Mouse (Mus musculus) kidney, postnatal 14 days (tissue): ENCODE data around the gene Slc9a8.

Experiments used
- DNase-seq: peaks from one replicate; pipeline ENCODE4 v3.0.0; 2022; ENCODE audit warnings: mixed read lengths

Slc9a8 gene

DNA sequence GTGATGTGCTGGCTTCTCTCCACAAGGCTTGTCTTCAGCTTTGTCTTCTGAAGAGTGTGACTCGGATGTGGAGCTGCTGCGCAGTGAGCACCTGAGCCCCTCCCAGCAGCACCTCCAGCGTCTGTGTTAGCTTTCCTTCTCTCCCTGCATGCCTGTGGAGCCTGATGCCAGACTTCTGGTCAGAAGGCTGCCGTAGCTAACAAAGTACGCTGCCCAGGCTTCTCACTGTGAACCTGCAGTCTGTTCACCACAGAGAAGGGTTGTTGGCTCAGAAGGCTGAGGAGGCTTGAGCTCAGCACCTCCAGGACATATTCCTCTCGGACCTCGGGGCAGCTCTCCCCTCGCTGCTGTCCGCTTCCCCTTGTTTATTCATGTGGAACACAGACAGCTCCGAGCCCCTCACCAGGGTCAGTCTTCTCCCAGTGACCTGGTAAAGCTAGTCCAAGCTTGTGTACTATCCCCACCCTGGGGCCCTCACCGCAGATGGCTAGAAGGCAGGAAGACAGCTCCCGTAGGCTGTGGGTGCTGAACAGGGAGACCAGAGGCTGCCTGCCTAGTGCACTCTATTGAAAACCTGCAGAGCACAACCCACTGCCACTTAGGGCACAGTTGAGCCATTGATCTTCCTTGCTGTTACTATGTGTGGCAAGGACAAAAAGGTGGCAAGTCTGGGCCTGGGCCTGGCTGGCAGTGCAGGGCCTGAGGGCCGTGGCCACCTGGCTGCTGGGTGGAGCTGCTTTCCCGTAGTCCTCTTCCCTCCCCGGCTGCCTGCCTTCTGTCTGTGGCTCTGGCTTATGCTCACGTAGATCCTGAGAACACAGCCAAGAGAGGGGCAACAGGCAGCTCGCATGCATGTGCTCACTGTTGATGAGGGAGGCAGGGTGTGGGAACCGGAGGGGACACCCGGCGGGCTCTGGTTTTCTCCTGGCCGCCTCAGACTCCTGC, 28.1 kb downstream of the Slc9a8 start:
- no peak for DNase-seq

DNA sequence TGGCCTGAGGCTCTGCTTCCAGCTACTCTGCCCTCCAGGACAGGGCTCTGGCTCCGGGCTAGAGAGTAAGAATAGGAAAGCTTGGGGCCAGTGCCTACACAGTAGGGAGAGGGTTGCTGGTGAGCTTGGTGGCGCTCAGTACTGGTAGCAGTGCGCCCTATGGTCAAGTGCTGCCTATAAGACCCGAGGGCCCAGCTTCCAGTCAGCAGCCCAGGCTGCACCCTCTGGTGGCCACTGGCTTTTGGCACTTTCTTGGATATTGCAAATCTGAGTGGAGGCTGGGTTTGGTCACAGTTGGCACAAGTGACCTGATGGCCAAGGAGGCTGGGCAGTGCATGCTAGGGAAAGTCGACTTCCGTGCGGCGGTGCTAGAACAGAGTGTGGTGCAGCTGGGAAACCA, 29.1 kb downstream of the Slc9a8 start:
- DNase-seq: peak; percentile 30

DNA sequence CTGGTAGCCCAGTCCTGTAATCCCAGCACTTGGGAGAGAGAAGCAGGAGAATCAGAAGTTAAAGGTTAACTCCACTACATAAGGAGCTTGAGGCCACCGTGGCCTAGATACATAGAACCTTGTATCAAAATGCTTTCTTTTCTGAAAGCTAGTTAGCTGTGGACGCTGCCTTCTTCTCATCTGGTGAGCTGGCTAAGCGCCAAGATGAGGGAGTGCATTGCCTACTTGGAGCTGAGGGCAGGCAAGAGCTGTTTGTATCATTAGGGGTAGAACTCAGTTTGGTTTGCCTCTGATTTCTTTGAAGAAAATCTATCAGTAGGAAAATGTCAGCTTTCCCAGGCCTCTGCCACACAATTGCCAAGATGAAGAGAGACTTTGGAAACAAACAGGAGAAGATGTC, 32.3 kb downstream of the Slc9a8 start:
- peak; percentile 54 for DNase-seq

DNA sequence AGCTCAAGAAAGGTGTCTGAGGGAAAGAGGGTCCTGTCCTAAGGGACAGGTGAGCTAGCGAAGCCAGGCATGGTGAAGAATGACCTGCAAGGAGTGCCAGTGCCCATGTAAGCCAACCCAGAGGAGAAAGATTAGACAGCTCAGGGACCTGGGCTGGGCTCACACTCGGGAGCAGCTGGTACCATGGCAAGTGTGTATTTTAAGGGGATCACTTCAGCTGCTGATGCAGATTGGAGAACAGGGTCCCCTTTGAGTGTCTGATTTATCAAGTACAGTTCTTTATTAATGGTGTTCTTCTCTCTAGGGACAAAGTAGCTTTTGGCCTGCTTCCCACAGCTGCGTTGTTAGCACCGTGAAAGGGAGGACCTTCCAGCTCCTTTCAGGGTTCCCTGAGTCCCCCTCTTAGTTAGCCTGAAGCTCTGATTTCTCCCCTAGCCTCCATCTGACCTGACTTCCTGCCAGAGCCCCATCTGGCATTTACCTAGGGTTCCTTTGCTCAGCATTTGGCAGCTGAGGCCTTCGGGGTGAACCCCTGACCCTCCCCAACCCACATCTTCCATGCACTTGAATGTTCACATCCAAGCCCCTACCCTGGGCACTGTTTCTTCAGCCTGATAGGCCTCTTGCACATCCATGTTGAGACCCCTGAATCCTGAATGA, 35.0 kb downstream of the Slc9a8 start:
- DNase-seq: no peak

DNA sequence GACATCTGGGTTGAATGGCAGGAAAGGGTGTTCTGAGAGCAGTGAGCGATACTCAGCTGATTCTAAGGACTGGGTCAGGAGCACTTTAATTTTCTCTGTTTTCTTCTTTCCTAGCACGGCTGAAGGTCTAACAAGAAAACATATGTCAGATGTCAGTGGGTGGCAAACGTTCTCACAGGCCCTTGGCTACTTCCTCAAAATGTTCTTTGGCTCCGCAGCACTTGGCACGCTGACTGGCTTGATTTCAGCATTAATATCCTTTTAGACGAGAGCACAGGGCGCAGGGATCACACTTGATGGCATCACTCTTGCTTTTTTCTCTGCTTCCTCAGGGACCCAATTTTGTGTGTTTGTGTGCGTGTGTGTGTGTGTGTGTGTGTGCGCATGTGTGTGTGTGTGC, 35.7 kb downstream of the Slc9a8 start:
- no peak for DNase-seq

DNA sequence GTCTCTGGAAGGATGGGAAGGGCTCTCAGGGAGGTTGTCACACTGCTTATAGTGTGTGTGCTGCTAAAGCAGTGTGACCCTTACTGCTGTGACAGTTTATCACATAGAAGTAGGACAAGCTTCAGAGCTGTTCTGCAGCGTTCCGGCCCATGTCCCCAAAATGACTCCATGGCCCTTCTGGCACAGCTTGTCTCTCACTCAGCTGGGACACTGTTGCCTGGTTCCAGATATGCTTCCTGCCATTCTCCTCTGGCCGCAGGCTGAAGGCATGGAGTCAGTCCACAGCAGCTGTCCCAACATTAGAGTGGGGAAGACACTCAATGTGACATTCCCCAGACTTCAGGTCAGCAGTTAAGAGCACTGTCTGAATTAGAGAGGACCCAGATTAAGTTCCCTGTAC, 37.0 kb downstream of the Slc9a8 start:
- peak; percentile 56 for DNase-seq

DNA sequence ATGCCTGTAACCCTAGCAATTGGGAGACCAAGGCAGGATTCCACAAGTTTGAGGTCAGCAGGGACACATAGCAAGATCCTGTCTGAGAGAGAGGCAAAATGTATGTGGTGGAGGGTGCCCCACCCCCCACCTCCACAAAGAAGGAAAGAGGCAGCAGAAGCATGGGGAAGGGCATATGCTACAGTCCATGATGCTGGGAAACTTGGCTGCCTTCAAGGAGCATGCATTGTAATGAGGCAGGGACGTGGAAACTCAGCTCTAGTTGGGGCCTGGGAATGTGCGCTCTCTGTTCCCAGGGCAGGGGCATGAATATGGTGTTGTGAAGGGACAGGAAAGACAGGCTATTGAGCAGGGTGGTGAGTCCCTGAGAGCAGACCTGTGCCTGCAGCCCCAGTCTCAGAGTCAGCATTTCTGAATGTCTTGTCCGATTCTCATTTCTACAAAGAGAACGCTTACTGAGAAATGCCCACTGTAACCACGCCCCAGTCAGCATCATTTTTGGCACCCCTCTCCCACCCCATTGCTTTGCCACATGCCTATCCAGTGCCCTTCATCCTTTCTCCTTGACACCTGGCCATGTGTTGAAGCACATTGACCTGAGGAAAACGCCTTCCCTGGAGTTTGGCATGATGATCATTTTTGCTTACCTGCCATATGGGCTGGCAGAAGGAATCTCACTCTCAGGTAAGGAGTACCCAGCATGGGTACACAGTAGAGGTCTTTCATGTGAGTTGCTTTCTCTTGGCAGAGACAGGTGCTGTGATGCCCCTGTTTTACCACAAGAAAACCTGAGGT, 37.8 kb downstream of the Slc9a8 start:
- DNase-seq: no peak

DNA sequence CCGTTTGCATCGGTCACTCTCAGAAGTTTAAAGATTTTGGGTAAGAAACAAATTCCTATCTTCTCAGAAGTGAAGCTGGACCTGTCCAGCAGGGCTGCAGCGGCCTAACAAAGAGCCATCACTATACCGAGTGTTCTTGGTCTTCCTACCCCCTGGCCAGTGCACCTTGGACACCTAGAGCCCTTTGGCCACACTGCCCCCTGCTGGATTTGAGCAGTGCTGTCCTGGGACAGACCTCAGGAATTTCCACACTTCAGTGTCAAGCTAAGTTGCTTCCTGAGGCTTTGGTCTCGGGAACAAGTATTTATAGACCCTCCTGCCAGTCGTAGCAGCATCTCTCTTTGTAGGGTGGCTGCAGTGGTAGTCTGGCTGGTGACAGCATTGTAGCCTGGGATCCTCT, 41.4 kb downstream of the Slc9a8 start:
- peak; percentile 84 for DNase-seq

DNA sequence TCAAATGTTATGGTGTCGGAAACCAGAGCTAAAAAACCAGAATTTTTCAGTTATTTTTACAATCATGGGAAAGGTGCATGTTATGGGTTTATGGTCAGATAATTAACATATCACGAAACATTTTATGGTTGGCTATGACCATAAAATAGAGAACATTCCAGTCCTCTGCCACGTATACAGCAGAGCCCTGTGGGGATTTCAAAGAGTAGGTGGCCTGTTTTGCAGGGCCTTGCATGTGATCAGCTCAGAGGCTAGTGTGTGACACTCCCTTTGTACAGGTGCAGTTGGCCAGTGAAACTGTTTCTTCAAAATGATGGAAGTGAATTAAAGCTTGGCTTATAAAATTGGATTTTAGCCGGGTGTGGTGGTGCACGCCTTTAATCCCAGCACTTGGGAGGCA, 42.3 kb downstream of the Slc9a8 start:
- DNase-seq: no peak

DNA sequence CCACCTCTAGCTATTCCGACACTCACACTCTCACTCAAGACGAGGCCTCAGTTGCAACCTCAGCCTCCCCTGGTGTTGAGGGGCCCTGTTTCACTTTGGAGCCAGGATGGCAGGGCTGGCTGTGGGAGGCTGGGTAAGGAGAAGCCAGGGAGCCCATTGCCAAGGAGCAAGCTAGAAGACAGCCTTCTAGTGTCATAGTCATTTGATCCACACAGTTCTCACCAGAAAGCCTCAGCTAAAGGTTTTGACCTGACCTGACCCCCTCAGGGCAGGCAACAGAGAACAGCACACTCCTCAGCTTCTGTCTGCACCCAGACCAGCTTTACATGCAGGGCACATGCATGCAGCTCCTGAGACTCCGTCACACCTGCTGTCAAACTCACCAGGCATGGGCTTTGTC, 44.4 kb downstream of the Slc9a8 start:
- no peak for DNase-seq

DNA sequence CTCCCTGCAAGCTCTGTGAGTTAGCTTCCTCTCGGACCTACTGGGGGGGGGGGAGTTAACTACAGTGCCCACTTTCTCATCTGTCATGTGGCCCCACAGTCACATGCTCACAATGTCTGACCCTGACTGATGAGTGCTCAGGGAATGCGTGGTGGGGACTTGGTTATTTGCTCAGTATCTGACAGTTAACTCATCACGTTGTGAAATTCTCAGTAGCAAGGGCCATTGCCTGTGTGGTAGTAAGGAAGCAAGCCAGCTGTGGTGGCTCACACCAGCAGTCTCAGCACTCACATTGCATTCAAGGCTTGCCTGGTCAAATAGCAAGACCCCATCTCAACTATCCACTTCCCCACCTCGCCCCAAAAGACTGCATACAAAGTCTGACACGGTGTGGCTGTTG, 45.7 kb downstream of the Slc9a8 start:
- no peak for DNase-seq

DNA sequence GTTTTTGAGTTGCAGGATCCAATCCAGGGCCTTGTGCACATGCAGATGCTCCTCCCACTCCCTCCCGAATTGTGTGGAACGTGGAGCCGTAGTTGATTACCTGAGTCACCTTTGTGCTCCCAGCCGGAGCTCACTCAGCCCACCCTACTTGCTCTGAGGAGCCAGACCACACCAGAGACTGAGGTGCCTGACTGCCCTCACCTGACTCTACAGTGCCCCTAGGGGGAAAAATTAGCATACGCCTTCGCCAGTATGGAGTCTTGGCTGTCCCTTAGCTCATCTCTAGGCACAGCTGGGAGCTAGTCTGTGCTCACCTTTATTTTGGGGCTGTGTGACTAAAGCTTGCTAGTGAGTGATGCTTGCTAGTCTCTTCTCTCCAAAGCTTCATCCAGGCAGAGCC, 46.9 kb downstream of the Slc9a8 start:
- DNase-seq: no peak

DNA sequence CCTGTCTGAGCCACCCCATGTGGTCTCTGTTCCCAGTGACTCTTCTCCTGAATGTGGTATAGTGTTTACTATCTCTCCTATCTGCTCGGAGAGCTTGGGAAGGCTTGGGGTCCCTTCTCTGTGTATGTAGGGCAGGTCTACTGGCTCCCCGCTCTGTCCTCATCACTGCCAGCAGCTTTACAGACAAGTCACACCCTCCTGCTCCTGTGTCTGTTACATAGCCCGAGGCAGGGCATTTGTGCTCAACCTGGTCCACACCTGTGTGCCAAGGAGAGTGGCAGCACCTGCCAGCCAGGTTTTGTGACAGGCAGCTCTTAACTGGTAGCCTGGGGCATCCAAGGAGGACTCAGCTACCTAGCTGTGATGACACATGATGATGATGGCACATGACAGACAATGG, 49.1 kb downstream of the Slc9a8 start:
- DNase-seq: no peak

DNA sequence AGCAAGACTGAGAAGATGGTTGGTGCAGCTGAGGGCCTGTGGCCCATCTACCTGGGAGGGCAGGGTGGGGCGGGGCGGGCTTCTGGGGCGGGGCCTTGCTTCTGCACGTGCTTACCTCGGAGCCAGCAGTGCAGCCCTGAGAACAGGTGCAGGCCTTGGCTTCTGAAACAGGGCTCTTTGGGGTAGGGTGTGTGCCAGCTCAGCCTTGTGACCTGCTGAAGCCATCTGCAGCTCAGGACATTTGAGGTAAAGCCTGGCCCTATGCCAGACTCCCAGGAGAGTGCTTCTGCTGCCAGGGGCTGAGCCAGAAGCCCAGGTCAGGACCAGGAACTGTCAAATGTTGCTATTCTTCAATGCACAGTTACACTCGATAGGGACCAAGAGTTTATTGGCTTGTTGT, 50.1 kb downstream of the Slc9a8 start:
- DNase-seq: no peak

DNA sequence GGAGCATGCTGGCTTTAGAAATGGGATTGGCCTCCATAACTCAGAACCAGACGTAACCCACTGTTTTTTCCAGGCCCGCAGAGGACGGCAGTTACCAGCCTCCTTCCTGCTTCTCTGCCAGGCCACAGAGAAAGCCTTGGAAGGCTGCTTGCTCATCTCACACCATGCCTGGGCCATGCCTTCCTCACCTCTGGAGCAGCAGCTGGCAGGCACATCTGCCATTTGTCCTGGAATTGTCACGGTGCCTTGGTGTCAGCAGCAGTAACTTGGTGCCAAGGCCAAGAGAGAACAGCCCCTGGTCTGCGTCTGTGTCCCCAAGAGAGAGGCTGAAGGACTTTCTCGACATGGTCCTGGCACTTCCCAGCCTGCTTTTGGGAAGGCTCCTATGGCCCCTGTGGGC, 52.7 kb downstream of the Slc9a8 start:
- DNase-seq: no peak

DNA sequence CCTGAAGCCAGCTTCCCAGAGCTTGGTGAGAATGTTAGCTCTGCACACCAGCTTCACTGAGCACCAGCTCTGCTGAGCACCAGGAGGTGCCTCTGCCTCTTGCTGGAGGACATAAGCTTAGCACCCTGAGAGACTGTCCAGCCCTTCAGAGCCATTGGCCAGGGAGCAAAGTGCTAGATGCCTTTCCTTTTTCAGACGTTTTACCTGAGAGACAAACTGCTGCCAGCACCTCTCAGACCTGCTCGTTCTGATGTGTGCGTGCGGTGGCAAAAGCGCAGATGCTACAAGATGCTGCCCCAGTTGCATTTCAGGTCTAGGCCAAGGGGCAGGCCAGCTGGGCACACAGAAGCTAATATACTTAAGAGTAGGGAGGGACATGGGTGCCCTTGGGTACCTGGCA, 54.1 kb downstream of the Slc9a8 start:
- no peak for DNase-seq

DNA sequence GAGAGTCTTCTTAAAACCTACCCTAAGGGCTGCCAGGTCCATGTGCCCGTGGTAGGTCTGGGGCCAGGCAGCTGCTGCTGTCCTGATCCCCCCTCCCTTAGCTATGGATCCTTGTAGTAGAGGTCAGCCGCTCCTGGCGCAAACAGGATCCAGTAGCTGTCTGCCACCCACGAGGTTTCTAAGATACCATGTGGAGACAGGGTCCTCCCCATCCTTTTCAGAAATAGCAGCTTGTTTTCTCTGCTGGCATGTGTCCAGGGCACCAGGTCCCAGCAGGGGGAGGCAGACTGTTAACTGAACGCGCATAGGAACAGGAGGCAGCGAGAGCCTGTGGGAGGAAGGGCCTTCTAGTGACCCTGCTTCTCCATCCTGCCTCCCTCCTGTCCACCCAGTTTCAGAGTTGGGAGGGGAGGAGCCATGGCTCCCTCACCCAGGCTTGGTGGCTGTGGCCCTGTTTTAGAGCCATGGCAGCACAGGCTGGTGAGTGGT, 54.7 kb downstream of the Slc9a8 start:
- peak; percentile 75 for DNase-seq

DNA sequence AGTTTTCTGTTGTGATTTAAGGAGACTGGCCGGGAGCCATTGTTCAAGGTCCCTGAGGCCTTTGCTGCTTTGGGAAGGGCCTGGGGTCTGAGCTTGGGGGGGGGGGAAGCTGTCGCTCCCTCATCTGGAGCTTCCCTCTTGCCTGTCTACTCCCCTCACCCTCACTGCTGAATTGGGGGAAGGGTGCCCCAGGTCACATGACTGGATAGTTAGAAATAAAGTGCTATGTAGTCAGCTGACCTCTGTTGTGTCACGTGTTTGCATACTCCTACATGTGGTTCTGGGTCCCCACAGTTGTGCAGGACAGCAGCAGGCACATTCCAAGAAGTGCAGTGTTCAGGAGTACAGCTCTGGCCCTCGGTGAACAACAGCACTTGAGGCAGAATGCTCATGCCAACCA, 55.2 kb downstream of the Slc9a8 start:
- DNase-seq: no peak

DNA sequence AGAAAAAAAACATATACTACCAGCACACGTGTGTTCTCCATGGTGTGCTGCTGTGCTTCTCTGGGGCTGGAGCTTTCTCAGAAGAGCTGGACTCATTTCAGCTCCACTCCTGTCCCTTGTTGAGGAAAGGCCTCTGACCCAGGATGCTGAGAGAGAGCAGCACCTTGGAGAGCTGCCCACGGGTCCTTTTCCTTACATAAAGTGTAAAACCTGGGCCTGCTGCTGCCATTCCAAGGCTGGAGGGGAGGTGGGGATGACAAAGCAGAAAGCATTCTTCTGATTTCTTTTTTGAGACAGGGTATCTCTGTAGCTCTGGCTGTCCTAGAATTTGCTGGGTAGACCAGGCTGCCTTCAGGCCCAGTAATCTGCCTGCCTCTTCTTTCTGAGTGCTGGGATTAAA, 56.6 kb downstream of the Slc9a8 start:
- no peak for DNase-seq

DNA sequence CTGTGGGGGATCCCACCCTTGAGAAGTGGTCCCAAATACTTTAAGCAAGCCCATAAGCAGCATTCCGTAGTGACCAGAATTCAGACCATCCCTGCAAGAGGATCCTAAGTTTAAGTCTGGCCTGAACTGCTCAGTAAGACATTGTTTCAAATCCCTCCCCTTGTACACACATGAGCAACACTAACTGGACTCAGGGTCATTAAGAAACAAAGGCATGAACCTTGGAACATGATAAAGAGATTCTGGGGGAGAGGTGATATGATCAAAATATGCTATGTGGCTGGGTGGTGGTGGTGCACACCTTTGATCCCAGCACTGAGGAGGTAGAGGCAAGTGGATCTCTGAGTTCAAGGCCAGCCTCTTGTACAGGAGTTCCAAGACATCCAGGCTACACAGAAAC, 58.0 kb downstream of the Slc9a8 start:
- no peak for DNase-seq

DNA sequence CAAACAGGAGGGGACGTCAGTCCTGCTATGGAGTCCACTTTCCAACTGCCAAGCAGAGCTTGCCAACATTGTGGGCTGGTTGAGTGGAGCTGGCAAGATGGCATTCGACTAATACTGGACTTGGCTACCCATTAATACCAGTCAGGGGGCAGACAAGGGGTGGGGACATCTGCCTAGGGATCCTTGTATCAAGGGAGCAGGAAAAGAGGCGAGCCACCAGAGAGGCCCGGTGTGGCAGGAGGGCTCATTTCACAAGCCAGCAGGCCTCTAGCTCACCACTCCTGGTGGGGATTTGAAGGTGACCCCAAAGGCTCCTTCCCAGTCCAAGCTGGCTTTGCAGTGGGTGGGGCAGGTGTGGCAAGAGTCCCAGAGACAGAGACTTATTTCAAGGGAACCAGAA, 61.2 kb downstream of the Slc9a8 start:
- DNase-seq: no peak

DNA sequence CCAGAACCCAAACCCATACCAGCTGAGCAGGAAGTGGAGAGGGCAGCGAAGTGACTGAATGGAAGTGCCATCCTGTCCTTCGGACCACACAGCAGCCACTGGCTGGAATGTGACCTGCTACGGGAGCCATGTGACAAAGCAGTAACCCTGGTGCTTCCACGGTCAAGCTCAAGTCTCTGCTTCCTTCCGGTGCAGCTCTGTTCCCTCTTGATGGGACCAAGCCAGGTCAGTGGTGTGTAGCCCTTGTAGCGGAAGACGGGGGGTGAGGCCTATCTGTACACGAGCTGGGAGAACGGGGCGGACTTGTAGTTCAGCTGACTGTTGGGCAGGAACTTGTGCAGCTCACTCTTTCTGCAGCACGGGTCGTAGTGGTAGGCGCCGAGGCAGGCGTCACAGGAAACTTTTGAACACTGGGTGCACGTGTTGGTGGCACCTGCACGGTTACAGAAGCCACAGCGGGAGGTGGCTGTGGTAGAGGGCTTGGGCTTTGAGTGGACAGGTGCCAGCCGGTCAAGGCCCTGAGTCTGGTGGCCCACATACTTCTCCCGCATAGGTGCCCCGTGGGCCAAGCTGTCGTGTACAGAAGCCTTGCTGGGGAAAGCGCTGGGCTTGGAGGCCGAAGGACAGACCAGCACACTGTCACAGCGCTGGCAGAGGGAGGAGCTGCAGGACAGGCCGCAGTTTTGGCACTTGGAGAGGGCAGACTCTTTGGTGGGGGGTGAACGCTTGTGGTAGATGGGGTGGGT, 61.7 kb downstream of the Slc9a8 start:
- peak; percentile 51 for DNase-seq
